In the genomic region with DNA sequence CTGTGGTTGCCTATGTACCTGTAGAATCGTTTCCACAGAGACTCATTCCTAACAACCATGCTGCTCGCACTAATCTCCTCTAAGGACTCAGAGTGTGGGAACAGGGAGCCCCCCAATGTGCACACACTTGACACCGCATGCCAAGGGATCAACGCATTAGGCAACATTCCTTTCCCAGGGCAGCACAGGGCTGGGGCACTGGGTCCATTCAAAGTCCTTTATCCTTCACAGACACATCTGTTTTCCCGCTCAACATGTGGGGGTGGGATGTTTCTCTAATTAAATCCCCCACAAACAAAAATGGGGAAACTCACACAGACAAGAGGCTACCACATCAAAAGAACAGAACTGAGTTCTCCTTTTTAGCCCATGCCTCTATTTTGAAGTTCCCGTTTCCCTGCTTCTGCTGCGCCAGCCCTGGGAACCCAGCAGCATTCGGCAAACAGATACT, we compare ENCODE assay signal across 8 mouse cellular contexts. TPM values are rescaled to one million over a fixed set of nuclear protein-coding genes. Genes with fewer than 3 reads are reported as not detected.
DNase-seq lines count a peak whose midpoint lies in the region; ATAC-seq and TF ChIP-seq lines count a peak whose summit lies in the region.
"Had no signal": no experiment of that assay in that cellular context is flagged by ENCODE, and none has a peak within 500 bp of the region (broad histone marks: within the 10 kb centered on the region; RNA-seq: fewer than 3 reads in every experiment).

No protein-coding gene starts in this region.

- no peaks in the 10 kb centered on the region for H3K9me3 ChIP-seq in stomach, embryonic 14.5 days (ENCODE audit: control insufficient read depth, low read depth, low read length)
- H3K9me3 ChIP-seq in stomach, postnatal 0 days (ENCODE audit: control insufficient read depth, low read length) = no peaks in the 10 kb centered on the region
- no peaks in the 10 kb centered on the region for H3K9me3 ChIP-seq in forebrain, postnatal 0 days (ENCODE audit: low read length)

- H3K36me3 ChIP-seq in stomach, embryonic 14.5 days (ENCODE audit: control insufficient read depth, insufficient read depth, low read length) = no peaks in the 10 kb centered on the region
- H3K36me3 ChIP-seq in stomach, postnatal 0 days (ENCODE audit: control insufficient read depth, insufficient read depth, low read length) = no peaks in the 10 kb centered on the region
- H3K36me3 ChIP-seq in forebrain, postnatal 0 days (ENCODE audit: insufficient read depth) = no peaks in the 10 kb centered on the region

- TF ChIP-seq EP300 in stomach, postnatal 0 days (optimal IDR thresholded peaks at IDR 0.05) = no peak

- H3K4me3 ChIP-seq in stomach, embryonic 14.5 days (ENCODE audit: low read depth, low read length) = no peak overlapping the region
- H3K4me3 ChIP-seq in stomach, postnatal 0 days (ENCODE audit: low read depth, low read length) = no peak overlapping the region
- H3K4me3 ChIP-seq in forebrain, postnatal 0 days (ENCODE audit: low read depth, low read length) = no peak overlapping the region

- peaks cover 28% of the 10 kb centered on the region for H3K4me1 ChIP-seq in stomach, embryonic 14.5 days (ENCODE audit: control insufficient read depth, insufficient read depth, low read length)
- H3K4me1 ChIP-seq in stomach, postnatal 0 days (replicated peaks; ENCODE audit: control insufficient read depth, insufficient read depth) = peaks cover 5% of the 10 kb centered on the region; the same call in 1 of the 2 replicates
- peaks cover 29% of the 10 kb centered on the region for H3K4me1 ChIP-seq in forebrain, postnatal 0 days (ENCODE audit: insufficient read depth)

- DNase-seq in stomach, postnatal 0 days (ENCODE audit: low spot score) = no peak
- DNase-seq in forebrain, postnatal 0 days = no peak
- no peak for DNase-seq in adrenal gland, adult (ENCODE audit: inconsistent age in 2 of 2, low spot score in 1 of 2)
- no peak for DNase-seq in cerebellum, adult 9-10 months

- H3K4me2 ChIP-seq in stomach, embryonic 14.5 days (replicated peaks; ENCODE audit: low read depth, low read length) = 0 out of 2 replicates have a peak overlapping the region, but pooled peaks have one; percentile 8
- H3K4me2 ChIP-seq in stomach, postnatal 0 days (replicated peaks; ENCODE audit: low read depth) = no peak overlapping the region
- 0 out of 2 replicates have a peak overlapping the region, but pooled peaks have one; percentile 53 for H3K4me2 ChIP-seq in forebrain, postnatal 0 days (ENCODE audit: low read depth)

- WGBS in stomach, embryonic 14.5 days = 16% methylated on average over 8 of the region's 8 CpGs
- 18% methylated on average over 8 of the region's 8 CpGs for WGBS in stomach, postnatal 0 days
- WGBS in forebrain, postnatal 0 days = 8% methylated on average over 8 of the region's 8 CpGs

- no peak for ATAC-seq in stomach, embryonic 14.5 days (ENCODE audit: insufficient number of reproducible peaks, insufficient read depth, low FRiP score, low read depth)
- ATAC-seq in stomach, postnatal 0 days (ENCODE audit: low FRiP score, low TSS enrichment) = no peak
- ATAC-seq in forebrain, postnatal 0 days = no peak
- ATAC-seq in megakaryocyte, adult 5-6 weeks (ENCODE audit: poor library complexity, severe bottlenecking) = peak; percentile 87
- no peak for ATAC-seq in megakaryocyte-erythroid progenitor cell, adult 5-6 weeks (replicated peaks; ENCODE audit: low FRiP score, low TSS enrichment, poor library complexity, severe bottlenecking)

- TF ChIP-seq CTCF in stomach, postnatal 0 days (IDR thresholded peaks at IDR 0.05; ENCODE audit: low read depth) = no peak
- no peak for TF ChIP-seq CTCF in forebrain, postnatal 0 days (IDR thresholded peaks at IDR 0.05; ENCODE audit: low read depth)

- no peak overlapping the region; the same call in 1 of the 2 replicates for H3K27ac ChIP-seq in stomach, embryonic 14.5 days (ENCODE audit: low read length)
- H3K27ac ChIP-seq in stomach, postnatal 0 days (replicated peaks) = no peak overlapping the region
- peak overlapping the region; percentile 84; the same call in 1 of the 2 replicates for H3K27ac ChIP-seq in forebrain, postnatal 0 days (ENCODE audit: low read depth, low read length)

- no peaks in the 10 kb centered on the region for H3K27me3 ChIP-seq in stomach, embryonic 14.5 days (ENCODE audit: control insufficient read depth, insufficient read depth, low read length)
- no peaks in the 10 kb centered on the region for H3K27me3 ChIP-seq in stomach, postnatal 0 days (ENCODE audit: control insufficient read depth, insufficient read depth, low read length)
- no peaks in the 10 kb centered on the region for H3K27me3 ChIP-seq in forebrain, postnatal 0 days (ENCODE audit: insufficient read depth, low read length)

- no peak overlapping the region; the same call in 1 of the 2 replicates for H3K9ac ChIP-seq in stomach, embryonic 14.5 days (replicated peaks; ENCODE audit: low read depth, low read length)
- H3K9ac ChIP-seq in stomach, postnatal 0 days (ENCODE audit: low read length) = no peak overlapping the region
- no peak overlapping the region for H3K9ac ChIP-seq in forebrain, postnatal 0 days

RNA-seq across cellular contexts. Expression of a gene that starts 5.7 kb away (rescaled TPM):
- polyA plus RNA-seq in stomach, embryonic 14.5 days (2014; fragmentation: Nextera tagmentation; extraction: Ambion mirVana) = 0.13 and 0.15 TPM in 2 replicates
- 0.16 and 0.18 TPM in 2 replicates for polyA plus RNA-seq in stomach, postnatal 0 days (2015; fragmentation: Nextera tagmentation; extraction: Ambion mirVana)
- not detected in 2 replicates for total RNA-seq in forebrain, postnatal 0 days (2014; rRNA removed)
- polyA plus RNA-seq in forebrain, postnatal 0 days (2015; fragmentation: Nextera tagmentation; extraction: Ambion mirVana) = 0.11 TPM in 1 of 2 replicates, not detected in the other
- not detected in 2 replicates for total RNA-seq in megakaryocyte, adult 5-6 weeks (2015)
- total RNA-seq in megakaryocyte, adult 5-6 weeks (2017) = not detected in 2 replicates
- total RNA-seq in megakaryocyte-erythroid progenitor cell, adult 5-6 weeks (2014; fragmentation: Nextera tagmentation) = not detected in 2 replicates
- total RNA-seq in megakaryocyte-erythroid progenitor cell, adult 5-6 weeks (2017) = not detected in 2 replicates
- polyA plus RNA-seq: large intestine, adult 2 months had no signal

RNA-seq across cellular contexts. Expression of a gene that starts 22.5 kb away (rescaled TPM):
- polyA plus RNA-seq in stomach, embryonic 14.5 days (2014; fragmentation: Nextera tagmentation; extraction: Ambion mirVana) = 1.5 and 116 TPM in 2 replicates
- polyA plus RNA-seq in stomach, postnatal 0 days (2015; fragmentation: Nextera tagmentation; extraction: Ambion mirVana) = 1.3 and 1.5 TPM in 2 replicates
- 1.1 TPM in 1 of 2 replicates, not detected in the other for total RNA-seq in forebrain, postnatal 0 days (2014; rRNA removed)
- 0.29 and 0.69 TPM in 2 replicates for polyA plus RNA-seq in forebrain, postnatal 0 days (2015; fragmentation: Nextera tagmentation; extraction: Ambion mirVana)
- not detected in 2 replicates for total RNA-seq in megakaryocyte, adult 5-6 weeks (2015)
- not detected in 2 replicates for total RNA-seq in megakaryocyte, adult 5-6 weeks (2017)
- total RNA-seq in megakaryocyte-erythroid progenitor cell, adult 5-6 weeks (2014; fragmentation: Nextera tagmentation) = not detected in 2 replicates
- total RNA-seq in megakaryocyte-erythroid progenitor cell, adult 5-6 weeks (2017) = not detected in 2 replicates

RNA-seq across cellular contexts. Expression of a gene that starts 48.3 kb away (rescaled TPM):
- polyA plus RNA-seq in stomach, embryonic 14.5 days (2014; fragmentation: Nextera tagmentation; extraction: Ambion mirVana) = 0.49 and 0.71 TPM in 2 replicates
- polyA plus RNA-seq in stomach, postnatal 0 days (2015; fragmentation: Nextera tagmentation; extraction: Ambion mirVana) = 32.7 and 33.7 TPM in 2 replicates
- 0.23 and 0.38 TPM in 2 replicates for total RNA-seq in forebrain, postnatal 0 days (2014; rRNA removed)
- polyA plus RNA-seq in forebrain, postnatal 0 days (2015; fragmentation: Nextera tagmentation; extraction: Ambion mirVana) = 0.58 and 0.88 TPM in 2 replicates
- total RNA-seq in megakaryocyte, adult 5-6 weeks (2015) = not detected in 2 replicates
- not detected in 2 replicates for total RNA-seq in megakaryocyte, adult 5-6 weeks (2017)
- not detected in 2 replicates for total RNA-seq in megakaryocyte-erythroid progenitor cell, adult 5-6 weeks (2014; fragmentation: Nextera tagmentation)
- total RNA-seq in megakaryocyte-erythroid progenitor cell, adult 5-6 weeks (2017) = not detected in 2 replicates
- polyA plus RNA-seq: large intestine, adult 2 months had no signal
